Mouse (Mus musculus) spleen, adult 2 months (tissue): Measurements from ENCODE around the gene Trabd. TPM values are rescaled to one million over a fixed set of nuclear protein-coding genes. Genes with fewer than 3 reads are reported as not detected.
A peak's percentile ranks its signal among the peaks of the same experiment; 100 is the strongest.

ENCODE experiments used
- DNase-seq, 2 experiments: peaks; one replicate each; pipeline versions ENCODE4 v3.0.0 to v3.0.0-alpha.2; 2012 to 2021; ENCODE audit warnings: low spot score in 2 of 2, low read depth in 1 of 2
- H3K27ac ChIP-seq: fragments of 200-500 bp; 2 replicates; pipeline ENCODE4 v1.5.1; 2012; ENCODE audit warnings: low read length, inconsistent platforms; ENCODE audit not compliant: insufficient read depth
- H3K27me3 ChIP-seq: fragments of 200-500 bp; 2 replicates; pipeline ENCODE4 v1.6.1; 2012; ENCODE audit warnings: mild to moderate bottlenecking, moderate library complexity, low read length, inconsistent platforms; ENCODE audit not compliant: control insufficient read depth, insufficient read depth
- H3K36me3 ChIP-seq: fragments of 200-500 bp; 2 replicates; pipeline ENCODE4 v1.6.1; 2012; ENCODE audit warnings: mild to moderate bottlenecking, low read length, inconsistent platforms; ENCODE audit not compliant: control insufficient read depth, insufficient read depth
- H3K4me1 ChIP-seq: fragments of 200-500 bp; 2 replicates; pipeline ENCODE4 v1.6.1; 2011; ENCODE audit warnings: inconsistent platforms; ENCODE audit not compliant: control insufficient read depth, insufficient read depth, insufficient read length
- H3K4me3 ChIP-seq: fragments of 200-500 bp; 2 replicates; pipeline ENCODE4 v1.5.1; 2011; ENCODE audit warnings: mild to moderate bottlenecking, inconsistent platforms; ENCODE audit not compliant: insufficient read depth, insufficient read length; ENCODE audit errors: extremely low read depth
- CTCF ChIP-seq: fragments of 200-500 bp; IDR thresholded peaks from 2 replicates; pipeline ENCODE4 v1.5.1; 2011; ENCODE audit warnings: mild to moderate bottlenecking, inconsistent platforms; ENCODE audit not compliant: insufficient read depth, insufficient read length, insufficient replicate concordance; ENCODE audit errors: extremely low read depth
- POLR2A ChIP-seq: fragments of 200-500 bp; IDR thresholded peaks from 2 replicates; pipeline ENCODE4 v1.6.1; 2011; ENCODE audit warnings: low read depth, low read length, inconsistent platforms
- WGBS: fragments of 180-500 bp; shearing (Covaris S2); methylation state at CpG from one replicate; pipeline ENCODE4 v1.1.7; 2018; 5-methylcytosine and 5-hydroxymethylcytosine counted together
- polyA plus RNA-seq: library from polyadenylated mRNA; depleted of rRNA; stranded (reverse); fragments of >200 nt; gene quantifications from 2 replicates; pipeline ENCODE4 v1.2.3, GENCODE M21; 2012; rRNA removed

Trabd gene
- polyA plus RNA-seq, 1 experiment, result 59.5 TPM

GRCm38 (mm10) chr15:89130245-89130644, 55.3 kb downstream of the Trabd start:
- Histone ChIP-seq H3K4me1 (peaks cover 37% of the 10 kb centered on the region), H3K27me3 (no peaks in the 10 kb centered on the region), H3K36me3 (peaks cover 4% of the 10 kb centered on the region), H3K27ac (peak overlapping the region; percentile 92), H3K4me3 (no peak overlapping the region)
- TF ChIP-seq POLR2A, result no peak
- no peak for TF ChIP-seq CTCF
- no peak for DNase-seq

- Histone ChIP-seq H3K27ac (peak overlapping the region; percentile 92), H3K4me1 (peaks cover 37% of the 10 kb centered on the region), H3K4me3 (no peak overlapping the region), H3K27me3 (no peaks in the 10 kb centered on the region), H3K36me3 (no peaks in the 10 kb centered on the region)
- DNase-seq, result peak; percentile 80 to 90
- TF ChIP-seq POLR2A (no peak), CTCF (no peak)
- WGBS, result 4% methylated on average over 3 of the region's 3 CpGs
Measured at GRCm38 (mm10) chr15:89131316-89131715, 56.4 kb downstream of the Trabd start.

Other genes with a start within 250 kb of the Trabd start
- gene Pim3, start 212.9 kb upstream of the Trabd start, polyA plus RNA-seq, result 16.2 and 20.8 TPM in 2 replicates
- not detected in 2 replicates for gene Ttll8, start 120.7 kb upstream of the Trabd start, polyA plus RNA-seq
- gene Mlc1, start 96.1 kb upstream of the Trabd start, polyA plus RNA-seq, result 1.1 TPM in 2 replicates
- not detected in 2 replicates for gene Mov10l1, start 92.2 kb upstream of the Trabd start, polyA plus RNA-seq
- not detected in 2 replicates for gene Panx2, start 15.4 kb upstream of the Trabd start, polyA plus RNA-seq
- gene Selenoo, start 14.0 kb downstream of the Trabd start, polyA plus RNA-seq, result 27.7 and 41.4 TPM in 2 replicates
- gene Tubgcp6, start 48.0 kb downstream of the Trabd start, polyA plus RNA-seq, result 38.4 and 45.1 TPM in 2 replicates
- 76.2 and 86.8 TPM in 2 replicates for gene Hdac10, start 53.6 kb downstream of the Trabd start, polyA plus RNA-seq
- 3.7 and 3.9 TPM in 2 replicates for gene Mapk12, start 65.6 kb downstream of the Trabd start, polyA plus RNA-seq
- 29.0 and 35.1 TPM in 2 replicates for gene Mapk11, start 74.5 kb downstream of the Trabd start, polyA plus RNA-seq
- gene Plxnb2, start 105.7 kb downstream of the Trabd start, polyA plus RNA-seq, result 89.4 and 96.8 TPM in 2 replicates
- 25.2 and 30.8 TPM in 2 replicates for gene Dennd6b, start 121.4 kb downstream of the Trabd start, polyA plus RNA-seq
- 120 and 255 TPM in 2 replicates for gene Ppp6r2, start 136.4 kb downstream of the Trabd start, polyA plus RNA-seq
- 320 and 349 TPM in 2 replicates for gene Sbf1, start 240.2 kb downstream of the Trabd start, polyA plus RNA-seq
- 3.5 and 6.5 TPM in 2 replicates for gene Adm2, start 247.6 kb downstream of the Trabd start, polyA plus RNA-seq